Mouse (Mus musculus): ENCODE measurements at regions not wholly inside any gene's neighbourhood (a gene's known extent, or its start where the extent isn't known, plus 50 kb on each side); places are given as distances from the start of the nearest gene placed in this dataset.

DNA sequence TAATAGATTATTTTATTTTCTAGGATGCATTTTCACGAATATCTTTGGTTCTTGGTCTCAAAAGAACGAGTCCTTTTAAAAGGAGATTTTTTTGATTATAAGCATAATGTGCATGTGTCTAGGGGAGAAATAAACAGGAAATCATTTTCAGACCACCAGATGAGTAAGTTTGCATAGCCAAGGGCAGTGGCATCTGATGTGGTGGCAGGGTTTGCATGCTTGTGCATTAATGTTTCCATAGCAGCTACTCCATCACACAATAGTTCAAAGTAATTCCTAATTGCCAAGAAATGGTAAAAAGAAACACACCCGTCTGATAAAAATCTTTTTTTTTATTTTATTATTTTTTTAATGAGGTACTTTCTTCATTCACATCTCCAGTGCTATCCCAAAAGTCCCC lies 182.3 kb downstream of the Gnai1 start:
- no peak overlapping the region for H3K4me3 ChIP-seq
- H3K9me3 ChIP-seq: no peaks in the 10 kb centered on the region
- ATAC-seq (ENCODE audit: low FRiP score, low read depth): no peak
- WGBS: 81% methylated on average over 3 of the region's 3 CpGs
- no peak overlapping the region for H3K27ac ChIP-seq (replicated peaks)
- H3K4me2 ChIP-seq (replicated peaks): no peak overlapping the region
- no peaks in the 10 kb centered on the region for H3K36me3 ChIP-seq
- H3K9ac ChIP-seq (replicated peaks): no peak overlapping the region
- no peaks in the 10 kb centered on the region for H3K27me3 ChIP-seq
- H3K4me1 ChIP-seq: no peaks in the 10 kb centered on the region

- H3K4me2 ChIP-seq (replicated peaks): no peak overlapping the region
- H3K27me3 ChIP-seq: no peaks in the 10 kb centered on the region
- no peak for ATAC-seq (ENCODE audit: low FRiP score, low read depth)
Measured at GRCm38 (mm10) chr5:18211395-18212057, 148.6 kb downstream of the Gnai1 start.

More at GRCm38 (mm10) chr5:18211395-18212057, 148.6 kb downstream of the Gnai1 start:
- no peaks in the 10 kb centered on the region for H3K36me3 ChIP-seq
- WGBS: 80% methylated on average over 4 of the region's 4 CpGs
- no peak overlapping the region for H3K27ac ChIP-seq (replicated peaks)
- no peaks in the 10 kb centered on the region for H3K4me1 ChIP-seq
- no peaks in the 10 kb centered on the region for H3K9me3 ChIP-seq
- H3K9ac ChIP-seq (replicated peaks): no peak overlapping the region
- H3K4me3 ChIP-seq: no peak overlapping the region
